Mouse (Mus musculus) kidney, embryonic 16.5 days (tissue): ENCODE results near the gene Lyrm2. TPM values are rescaled to one million over a fixed set of nuclear protein-coding genes. Genes with fewer than 3 reads are reported as not detected.

Source experiments
- ATAC-seq: fragments of 200-750 bp; cut with Nextera tagmentation; 2 replicates; pipeline ENCODE4 v1.8.0; 2017; ENCODE audit warnings: moderate TSS enrichment; ENCODE audit not compliant: low FRiP score, low TSS enrichment
- H3K27ac ChIP-seq: fragments of 300-500 bp; sonication (generic); 2 replicates; pipeline ENCODE4 v1.5.1; 2014; ENCODE audit warnings: low read length
- H3K27me3 ChIP-seq: fragments of 300-500 bp; sonication (generic); 2 replicates; pipeline ENCODE4 v1.6.1; 2014; ENCODE audit warnings: low read length, control low read depth, mixed read lengths; ENCODE audit not compliant: insufficient read depth
- H3K36me3 ChIP-seq: fragments of 300-500 bp; sonication (generic); 2 replicates; pipeline ENCODE4 v1.6.1; 2014; ENCODE audit warnings: low read length, control low read depth, mixed read lengths; ENCODE audit not compliant: insufficient read depth
- H3K4me1 ChIP-seq: fragments of 300-500 bp; sonication (generic); 2 replicates; pipeline ENCODE4 v1.6.1; 2014; ENCODE audit warnings: low read length, control low read depth, mixed read lengths; ENCODE audit not compliant: insufficient read depth
- H3K4me2 ChIP-seq: fragments of 300-500 bp; sonication (generic); replicated peaks from 2 replicates; pipeline ENCODE4 v1.6.1; 2014; ENCODE audit warnings: low read depth, low read length
- H3K4me3 ChIP-seq: fragments of 300-500 bp; sonication (generic); 2 replicates; pipeline ENCODE4 v1.5.1; 2014; ENCODE audit warnings: mild to moderate bottlenecking, low read length
- H3K9ac ChIP-seq: fragments of 300-500 bp; sonication (generic); replicated peaks from 2 replicates; pipeline ENCODE4 v1.6.1; 2014; ENCODE audit warnings: low read length
- H3K9me3 ChIP-seq: fragments of 300-500 bp; sonication (generic); 2 replicates; pipeline ENCODE4 v1.6.1; 2016; ENCODE audit warnings: low read length, control low read depth
- WGBS: fragments of 180-500 bp; shearing (Covaris S2); extraction: QIAGEN DNeasy Blood & Tissue Kit; methylation state at CpG from one replicate; pipeline ENCODE4 v1.1.7; 2014; 5-methylcytosine and 5-hydroxymethylcytosine counted together
- polyA plus RNA-seq: library from polyadenylated mRNA; unstranded; fragments of >200 nt; fragmentation: Nextera tagmentation; extraction: Ambion mirVana; gene quantifications from 2 replicates; pipeline ENCODE4 v1.2.1, GENCODE M21; 2015

The Lyrm2 gene
- polyA plus RNA-seq, 1 experiment from 2014 or later: 99.7 TPM

DNA sequence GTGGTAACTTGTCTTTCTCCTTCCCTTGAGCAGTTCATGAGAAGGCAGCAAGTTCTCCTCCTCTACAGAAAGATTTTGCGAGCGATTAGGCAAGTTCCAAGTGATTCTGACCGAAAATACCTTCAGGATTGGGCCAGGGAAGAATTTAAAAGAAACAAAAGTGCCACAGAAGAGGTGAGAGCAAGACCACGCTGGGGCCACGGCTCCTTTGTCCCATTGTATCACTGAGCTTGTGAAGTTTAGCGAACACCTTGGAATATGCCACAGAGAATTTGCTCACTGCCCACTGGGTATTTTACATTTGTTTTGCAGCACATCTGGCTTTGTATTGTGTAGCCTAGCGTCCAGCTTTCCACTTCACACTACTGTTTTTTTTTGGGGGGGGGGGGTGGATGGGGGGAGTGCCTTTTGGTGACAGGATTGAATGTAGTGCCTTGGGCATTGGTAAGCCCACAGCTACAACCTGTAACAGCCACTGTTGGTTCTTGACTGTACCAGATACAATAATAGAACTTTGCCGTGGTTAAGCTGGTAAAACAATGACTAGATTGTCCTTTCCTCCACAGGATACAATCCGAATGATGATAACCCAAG, 621 bp downstream of the Lyrm2 start:
- H3K4me1 ChIP-seq: peaks cover 6% of the 10 kb centered on the region
- no peaks in the 10 kb centered on the region for H3K27me3 ChIP-seq
- H3K9me3 ChIP-seq: no peaks in the 10 kb centered on the region
- H3K9ac ChIP-seq: peak overlapping the region; percentile 78
- peak overlapping the region; percentile 67 for H3K4me2 ChIP-seq
- ATAC-seq: peak; percentile 43; the same call in 1 of the 2 replicates
- peak overlapping the region; percentile 98 for H3K27ac ChIP-seq
- 7% methylated on average over 9 of the region's 9 CpGs for WGBS
- peak overlapping the region; percentile 68 for H3K4me3 ChIP-seq
- peaks cover 3% of the 10 kb centered on the region; the same call in 1 of the 2 replicates for H3K36me3 ChIP-seq

DNA sequence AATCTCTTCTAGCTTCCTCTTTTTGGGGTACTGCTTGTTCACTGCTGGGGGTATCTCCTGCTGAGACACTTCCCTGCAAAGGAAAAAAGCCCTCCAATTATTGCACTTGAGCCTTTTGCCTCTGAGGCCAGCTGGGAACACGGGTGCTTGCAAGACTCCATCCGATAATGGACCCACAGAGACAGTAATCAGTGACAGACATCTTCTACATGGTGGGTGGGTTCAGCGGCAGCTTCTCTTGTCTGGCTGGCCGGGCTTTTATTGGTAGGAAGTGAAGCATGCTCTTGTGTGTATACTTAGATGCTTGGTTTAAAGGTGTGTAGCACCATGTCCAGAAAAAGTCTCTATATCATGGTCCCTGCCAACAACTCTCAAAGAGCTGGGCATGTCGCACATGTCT, 17.4 kb downstream of the Lyrm2 start:
- Histone ChIP-seq H3K4me1 (no peaks in the 10 kb centered on the region), H3K27ac (no peak overlapping the region), H3K9ac (no peak overlapping the region), H3K9me3 (no peaks in the 10 kb centered on the region), H3K27me3 (no peaks in the 10 kb centered on the region), H3K4me2 (no peak overlapping the region), H3K4me3 (no peak overlapping the region), H3K36me3 (no peaks in the 10 kb centered on the region)
- WGBS: 84% methylated on average over 5 of the region's 5 CpGs
- no peak for ATAC-seq

- H3K4me3 ChIP-seq: no peak overlapping the region
- no peak for ATAC-seq
- H3K36me3 ChIP-seq: no peaks in the 10 kb centered on the region
- 92% methylated on average over 3 of the region's 3 CpGs for WGBS
- no peak overlapping the region for H3K27ac ChIP-seq
- no peak overlapping the region for H3K9ac ChIP-seq
- H3K4me1 ChIP-seq: no peaks in the 10 kb centered on the region
- no peaks in the 10 kb centered on the region for H3K27me3 ChIP-seq
- no peaks in the 10 kb centered on the region for H3K9me3 ChIP-seq
- no peak overlapping the region for H3K4me2 ChIP-seq
Observed at GRCm38 (mm10) chr4:32820676-32821075, 20.6 kb downstream of the Lyrm2 start.

- Histone ChIP-seq H3K9ac (no peak overlapping the region), H3K36me3 (no peaks in the 10 kb centered on the region), H3K9me3 (no peaks in the 10 kb centered on the region), H3K27ac (no peak overlapping the region), H3K4me3 (no peak overlapping the region), H3K27me3 (no peaks in the 10 kb centered on the region), H3K4me2 (no peak overlapping the region), H3K4me1 (peaks cover 5% of the 10 kb centered on the region; the same call in 1 of the 2 replicates)
- ATAC-seq: no peak
- 59% methylated on average over 8 of the region's 8 CpGs for WGBS
Observed at GRCm38 (mm10) chr4:32824254-32824653, 24.2 kb downstream of the Lyrm2 start.

- peaks cover 8% of the 10 kb centered on the region; the same call in 1 of the 2 replicates for H3K4me1 ChIP-seq
- H3K9me3 ChIP-seq: no peaks in the 10 kb centered on the region
- no peak overlapping the region for H3K9ac ChIP-seq
- no peak; the same call in 1 of the 2 replicates for ATAC-seq
- no peaks in the 10 kb centered on the region for H3K27me3 ChIP-seq
- H3K27ac ChIP-seq: no peak overlapping the region
- H3K4me2 ChIP-seq: no peak overlapping the region
- H3K36me3 ChIP-seq: no peaks in the 10 kb centered on the region
- WGBS: 50% methylated on average over 7 of the region's 7 CpGs
- H3K4me3 ChIP-seq: no peak overlapping the region
Observed at GRCm38 (mm10) chr4:32826925-32827324, 26.9 kb downstream of the Lyrm2 start.

GRCm38 (mm10) chr4:32828385-32829077, 28.5 kb downstream of the Lyrm2 start:
- Histone ChIP-seq H3K27ac (no peak overlapping the region), H3K36me3 (no peaks in the 10 kb centered on the region), H3K9me3 (no peaks in the 10 kb centered on the region), H3K9ac (no peak overlapping the region), H3K27me3 (no peaks in the 10 kb centered on the region), H3K4me2 (no peak overlapping the region), H3K4me3 (no peak overlapping the region), H3K4me1 (peaks cover 8% of the 10 kb centered on the region; the same call in 1 of the 2 replicates)
- ATAC-seq: no peak
- 72% methylated on average over 10 of the region's 10 CpGs for WGBS

GRCm38 (mm10) chr4:32829316-32829715, 29.3 kb downstream of the Lyrm2 start:
- 0 out of 2 replicates have a peak, but pooled peaks have one; percentile 9 for ATAC-seq
- no peak overlapping the region for H3K9ac ChIP-seq
- H3K36me3 ChIP-seq: no peaks in the 10 kb centered on the region
- no peaks in the 10 kb centered on the region for H3K27me3 ChIP-seq
- H3K4me3 ChIP-seq: no peak overlapping the region
- H3K4me1 ChIP-seq: peaks cover 8% of the 10 kb centered on the region; the same call in 1 of the 2 replicates
- no peaks in the 10 kb centered on the region for H3K9me3 ChIP-seq
- WGBS: 20% methylated on average over 10 of the region's 10 CpGs
- no peak overlapping the region for H3K27ac ChIP-seq
- no peak overlapping the region for H3K4me2 ChIP-seq

- ATAC-seq: peak; percentile 61; the same call in 1 of the 2 replicates
- peaks cover 5% of the 10 kb centered on the region; the same call in 1 of the 2 replicates for H3K4me1 ChIP-seq
- no peaks in the 10 kb centered on the region for H3K36me3 ChIP-seq
- WGBS: 54% methylated on average over 17 of the region's 17 CpGs
- H3K27ac ChIP-seq: no peak overlapping the region
- H3K9me3 ChIP-seq: no peaks in the 10 kb centered on the region
- H3K27me3 ChIP-seq: no peaks in the 10 kb centered on the region
- peak overlapping the region; percentile 30 for H3K4me2 ChIP-seq
- peak overlapping the region; percentile 19; the same call in 1 of the 2 replicates for H3K4me3 ChIP-seq
- H3K9ac ChIP-seq: no peak overlapping the region
Observed at GRCm38 (mm10) chr4:32833494-32834282, 33.6 kb downstream of the Lyrm2 start.

- WGBS: 72% methylated on average over 3 of the region's 3 CpGs
- Histone ChIP-seq H3K4me2 (no peak overlapping the region), H3K9me3 (no peaks in the 10 kb centered on the region), H3K9ac (no peak overlapping the region), H3K27me3 (no peaks in the 10 kb centered on the region), H3K4me1 (no peaks in the 10 kb centered on the region), H3K36me3 (no peaks in the 10 kb centered on the region), H3K27ac (no peak overlapping the region), H3K4me3 (no peak overlapping the region)
- ATAC-seq: no peak
Observed at GRCm38 (mm10) chr4:32834541-32834940, 34.5 kb downstream of the Lyrm2 start.
